Mouse (Mus musculus): ENCODE results near the gene Ndufaf2. TPM values are rescaled to one million over a fixed set of nuclear protein-coding genes. Genes with fewer than 3 reads are reported as not detected.

The Ndufaf2 gene
- polyA plus RNA-seq, 1 experiment = 22.0 TPM

DNA sequence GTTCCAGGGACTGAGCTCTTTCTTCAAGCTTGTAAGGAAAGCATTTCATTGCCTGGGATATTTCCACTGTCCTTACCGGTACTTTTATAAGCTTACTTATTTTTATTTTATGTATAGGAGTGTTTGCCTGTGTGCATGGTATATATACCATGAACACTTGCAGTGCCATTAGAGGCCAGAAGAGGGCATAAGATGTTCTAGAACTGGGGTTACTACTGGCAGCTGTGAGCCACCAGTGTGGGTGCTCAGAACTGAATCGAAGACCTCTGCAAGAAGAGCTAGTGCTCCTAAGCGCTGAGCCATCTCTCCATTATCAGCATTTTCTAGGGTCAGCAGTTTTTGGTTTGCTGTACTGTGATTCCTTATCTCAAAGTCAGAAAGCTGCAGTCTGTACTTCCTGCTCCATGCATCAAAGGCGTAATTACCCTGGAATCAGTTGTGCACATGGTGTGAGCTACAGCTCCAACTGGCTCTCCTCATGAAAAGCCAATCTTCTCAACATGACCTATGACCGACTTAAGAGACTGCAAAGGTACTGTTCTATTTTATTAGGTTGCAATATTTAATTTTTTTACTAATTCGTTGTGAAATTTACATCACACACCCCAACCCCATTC is 175.1 kb downstream of the Ndufaf2 start:
- H3K4me3 ChIP-seq (ENCODE audit: insufficient read depth, low read length) = no peak overlapping the region
- TF ChIP-seq POLR2A (IDR thresholded peaks at IDR 0.05; ENCODE audit: borderline replicate concordance, low read depth, low read length) (no peak), CTCF (IDR thresholded peaks at IDR 0.05; ENCODE audit: low read depth, low read length) (no peak)
- H3K27ac ChIP-seq (ENCODE audit: insufficient read depth, low read depth, low read length) = no peak overlapping the region
- H3K4me1 ChIP-seq (ENCODE audit: control insufficient read depth, insufficient read depth, low read length) = no peaks in the 10 kb centered on the region

DNA sequence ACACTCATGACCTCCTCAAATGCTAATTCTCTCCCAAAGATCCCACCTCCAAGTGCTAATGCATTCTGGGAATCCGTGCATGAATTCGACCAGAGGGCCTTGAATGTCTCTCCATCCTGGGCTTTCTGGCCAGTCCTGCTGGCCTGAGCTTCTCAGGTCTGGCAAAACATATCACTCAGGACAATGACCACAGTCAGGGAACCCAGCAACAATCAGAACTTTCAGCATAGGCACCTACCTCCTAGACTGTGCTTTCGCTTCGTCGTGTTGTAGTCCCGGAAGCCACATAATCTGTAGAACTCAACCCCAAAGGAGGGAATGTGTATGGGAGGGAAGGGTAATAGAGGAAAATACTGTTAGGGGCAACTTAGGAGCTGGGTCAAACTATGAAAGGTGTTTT is 179.0 kb downstream of the Ndufaf2 start:
- TF ChIP-seq CTCF (IDR thresholded peaks at IDR 0.05; ENCODE audit: low read depth, low read length) (no peak), POLR2A (IDR thresholded peaks at IDR 0.05; ENCODE audit: borderline replicate concordance, low read depth, low read length) (no peak)
- no peak overlapping the region for H3K27ac ChIP-seq (ENCODE audit: insufficient read depth, low read depth, low read length)
- no peaks in the 10 kb centered on the region for H3K4me1 ChIP-seq (ENCODE audit: control insufficient read depth, insufficient read depth, low read length)
- H3K4me3 ChIP-seq (ENCODE audit: insufficient read depth, low read length) = no peak overlapping the region

DNA sequence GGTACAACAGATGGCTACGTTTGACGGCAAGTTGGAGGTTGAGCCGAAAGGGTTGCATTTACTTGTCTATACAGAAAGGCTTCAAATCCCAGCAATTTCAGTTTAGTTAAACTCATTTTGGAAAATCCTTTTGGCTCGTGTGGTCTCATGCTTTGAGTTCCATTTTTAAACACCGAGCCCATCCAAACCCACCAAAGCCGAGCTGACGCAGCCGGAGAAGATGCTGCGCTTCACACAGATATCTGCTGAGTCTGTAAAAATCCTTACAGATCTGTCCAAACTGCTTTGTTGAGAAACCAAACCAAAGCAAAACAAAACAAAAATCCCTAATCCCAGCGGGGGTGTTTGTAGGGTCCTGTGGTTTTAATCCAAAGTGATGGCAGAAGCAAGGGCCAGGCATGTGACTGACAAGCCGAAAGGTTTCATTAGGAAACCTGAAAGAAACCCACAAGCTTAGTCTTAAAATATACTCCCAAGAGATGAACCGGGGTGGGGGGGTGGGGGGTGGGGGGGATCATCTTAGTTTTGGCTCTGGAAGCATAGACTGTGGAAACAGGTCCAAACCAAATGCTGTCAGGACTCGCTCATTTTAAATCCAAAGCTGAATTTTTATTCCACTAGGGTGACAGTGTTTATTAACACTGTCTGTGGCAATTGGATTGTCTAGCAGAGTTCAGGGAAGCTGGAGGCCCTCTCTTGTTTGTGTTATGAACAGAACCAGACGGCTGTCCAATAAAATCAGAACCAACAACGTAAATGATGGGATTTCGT is 181.4 kb downstream of the Ndufaf2 start:
- no peak for TF ChIP-seq POLR2A (IDR thresholded peaks at IDR 0.05; ENCODE audit: borderline replicate concordance, low read depth, low read length)
- no peak for TF ChIP-seq CTCF (IDR thresholded peaks at IDR 0.05; ENCODE audit: low read depth, low read length)

DNA sequence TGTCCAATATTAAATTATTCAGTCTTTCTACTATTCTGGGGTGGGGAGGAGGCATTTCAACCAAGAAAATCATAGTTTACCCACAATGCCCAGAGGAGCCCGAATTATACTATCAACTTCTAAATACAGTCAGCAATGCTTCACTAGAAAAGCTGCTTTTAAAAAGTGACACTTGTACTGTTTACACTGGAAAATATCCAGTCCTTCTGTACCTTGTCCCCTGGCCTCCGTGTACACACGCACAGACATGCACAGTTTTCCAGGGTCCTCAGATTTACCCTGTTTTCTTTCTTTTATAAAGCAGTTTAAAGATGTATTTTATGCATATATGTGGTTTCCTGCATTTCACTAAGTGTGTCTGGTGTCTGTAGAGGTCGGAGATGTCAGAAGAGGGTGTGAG is 186.0 kb downstream of the Ndufaf2 start:
- H3K4me3 ChIP-seq (ENCODE audit: insufficient read depth, low read length) = no peak overlapping the region
- no peak overlapping the region for H3K27ac ChIP-seq (ENCODE audit: insufficient read depth, low read depth, low read length)
- peaks cover 9% of the 10 kb centered on the region; the same call in 1 of the 2 replicates for H3K4me1 ChIP-seq (ENCODE audit: control insufficient read depth, insufficient read depth, low read length)
- TF ChIP-seq CTCF (IDR thresholded peaks at IDR 0.05; ENCODE audit: low read depth, low read length) = no peak
- no peak for TF ChIP-seq POLR2A (IDR thresholded peaks at IDR 0.05; ENCODE audit: borderline replicate concordance, low read depth, low read length)

More for the DNA sequence above, 181.4 kb downstream of the Ndufaf2 start:
- no peak overlapping the region for H3K27ac ChIP-seq (ENCODE audit: insufficient read depth, low read depth, low read length)
- no peak overlapping the region for H3K4me3 ChIP-seq (ENCODE audit: insufficient read depth, low read length)
- H3K4me1 ChIP-seq (ENCODE audit: control insufficient read depth, insufficient read depth, low read length) = no peaks in the 10 kb centered on the region

DNA sequence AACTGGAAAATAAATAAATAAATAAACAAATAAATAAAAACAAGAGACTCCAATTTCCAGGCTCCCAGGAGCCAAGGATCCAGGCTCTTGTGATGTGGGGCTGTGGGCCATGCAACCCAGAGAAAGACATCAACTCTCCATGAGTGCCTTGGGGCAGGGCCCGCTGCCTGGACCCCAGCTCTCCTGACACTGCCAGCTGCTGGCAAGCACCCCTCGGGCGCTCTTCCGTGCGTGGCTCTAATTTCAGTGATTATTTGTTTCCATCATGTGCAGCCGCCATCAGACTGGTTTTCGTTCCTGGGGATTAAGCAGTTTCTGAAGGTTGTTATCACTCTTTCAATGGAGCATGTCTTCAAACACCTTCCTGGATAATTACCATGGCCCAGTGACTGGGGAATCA is 186.6 kb downstream of the Ndufaf2 start:
- H3K4me1 ChIP-seq (ENCODE audit: control insufficient read depth, insufficient read depth, low read length) = peaks cover 9% of the 10 kb centered on the region; the same call in 1 of the 2 replicates
- H3K27ac ChIP-seq (ENCODE audit: insufficient read depth, low read depth, low read length) = no peak overlapping the region
- TF ChIP-seq CTCF (IDR thresholded peaks at IDR 0.05; ENCODE audit: low read depth, low read length) = no peak
- no peak for TF ChIP-seq POLR2A (IDR thresholded peaks at IDR 0.05; ENCODE audit: borderline replicate concordance, low read depth, low read length)
- H3K4me3 ChIP-seq (ENCODE audit: insufficient read depth, low read length) = no peak overlapping the region

DNA sequence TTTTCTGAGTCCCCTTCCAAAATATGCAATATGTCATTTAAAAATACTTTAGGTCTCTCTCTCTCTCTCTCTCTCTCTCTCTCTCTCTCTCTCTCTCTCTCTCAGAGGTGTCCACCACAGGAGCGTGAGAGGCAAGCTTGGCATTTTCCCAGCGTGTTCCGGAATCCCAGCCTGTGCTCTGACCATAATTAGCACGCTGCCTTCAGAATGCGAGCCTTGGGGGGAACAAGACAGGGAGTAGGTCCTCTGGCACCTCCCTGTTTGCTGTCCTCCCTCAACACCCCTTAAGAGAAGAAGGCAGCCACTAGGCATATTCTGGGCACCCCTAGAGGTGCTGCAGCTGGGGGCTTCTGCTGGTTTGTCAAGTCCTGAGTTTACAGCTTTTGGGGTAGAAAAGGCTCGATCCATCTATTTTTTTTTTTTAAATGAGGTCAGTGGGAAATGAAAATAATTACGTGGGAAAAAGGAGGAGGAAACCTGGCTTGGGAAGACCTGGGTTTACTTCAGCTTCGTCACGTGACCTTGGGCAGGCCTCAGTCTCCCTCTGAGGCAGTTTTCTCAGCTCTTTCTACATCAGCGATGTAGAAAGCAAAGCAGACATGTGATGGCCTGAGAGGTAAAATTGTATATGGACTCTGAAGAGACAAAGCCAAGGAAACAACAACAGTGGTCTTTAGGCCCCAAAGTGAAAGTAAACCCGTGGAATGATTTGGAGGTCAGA is 187.8 kb downstream of the Ndufaf2 start:
- Histone ChIP-seq H3K4me1 (ENCODE audit: control insufficient read depth, insufficient read depth, low read length) (peaks cover 9% of the 10 kb centered on the region; the same call in 1 of the 2 replicates), H3K4me3 (ENCODE audit: insufficient read depth, low read length) (no peak overlapping the region), H3K27ac (ENCODE audit: insufficient read depth, low read depth, low read length) (no peak overlapping the region)
- no peak for TF ChIP-seq POLR2A (IDR thresholded peaks at IDR 0.05; ENCODE audit: borderline replicate concordance, low read depth, low read length)
- TF ChIP-seq CTCF (IDR thresholded peaks at IDR 0.05; ENCODE audit: low read depth, low read length) = no peak

DNA sequence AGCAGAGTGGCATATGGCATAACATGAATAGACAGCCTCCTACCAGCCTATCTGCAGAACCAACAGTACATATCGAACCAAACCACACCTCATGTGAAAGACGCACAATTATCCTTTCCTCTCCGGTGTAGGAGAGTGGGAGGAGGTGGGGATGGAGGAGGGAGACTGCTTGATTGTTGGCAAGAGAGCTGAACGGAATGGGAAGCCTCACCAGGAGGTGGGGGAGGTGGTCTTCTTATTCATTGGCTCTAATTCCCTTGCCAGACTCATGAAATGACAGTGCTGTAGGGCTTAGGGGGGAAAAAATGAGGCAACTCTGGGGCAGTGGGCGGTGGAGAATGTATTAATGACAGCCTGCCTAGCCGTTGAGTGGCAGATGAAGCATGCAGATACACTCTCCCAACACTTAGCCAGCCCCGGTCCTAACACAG is 188.4 kb downstream of the Ndufaf2 start:
- Histone ChIP-seq H3K4me3 (ENCODE audit: insufficient read depth, low read length) (no peak overlapping the region), H3K27ac (ENCODE audit: insufficient read depth, low read depth, low read length) (no peak overlapping the region), H3K4me1 (ENCODE audit: control insufficient read depth, insufficient read depth, low read length) (peaks cover 9% of the 10 kb centered on the region; the same call in 1 of the 2 replicates)
- TF ChIP-seq CTCF (IDR thresholded peaks at IDR 0.05; ENCODE audit: low read depth, low read length) = no peak
- no peak for TF ChIP-seq POLR2A (IDR thresholded peaks at IDR 0.05; ENCODE audit: borderline replicate concordance, low read depth, low read length)

DNA sequence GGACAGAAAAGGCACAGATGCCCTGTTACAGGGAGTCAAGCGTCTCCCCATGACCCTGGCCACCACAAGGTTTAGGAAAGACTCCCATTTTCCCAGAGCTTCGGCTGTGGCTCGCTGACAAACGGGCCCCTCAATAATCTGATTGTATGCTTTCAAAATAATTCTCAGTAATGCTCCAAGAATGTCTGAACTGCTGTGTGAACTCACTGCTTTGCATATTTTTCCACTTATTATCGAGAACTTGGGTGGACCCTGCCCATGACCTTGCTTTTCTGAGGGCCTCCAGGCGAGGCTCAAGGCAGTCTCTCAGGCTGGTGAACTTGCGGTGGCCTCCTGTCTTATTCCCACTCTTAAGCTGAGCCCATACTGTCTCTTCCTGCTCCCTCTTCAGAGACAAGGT is 193.8 kb downstream of the Ndufaf2 start:
- Histone ChIP-seq H3K4me3 (ENCODE audit: insufficient read depth, low read length) (no peak overlapping the region), H3K27ac (ENCODE audit: insufficient read depth, low read depth, low read length) (no peak overlapping the region), H3K4me1 (ENCODE audit: control insufficient read depth, insufficient read depth, low read length) (peaks cover 6% of the 10 kb centered on the region; the same call in 1 of the 2 replicates)
- TF ChIP-seq POLR2A (IDR thresholded peaks at IDR 0.05; ENCODE audit: borderline replicate concordance, low read depth, low read length) (no peak), CTCF (IDR thresholded peaks at IDR 0.05; ENCODE audit: low read depth, low read length) (no peak)

DNA sequence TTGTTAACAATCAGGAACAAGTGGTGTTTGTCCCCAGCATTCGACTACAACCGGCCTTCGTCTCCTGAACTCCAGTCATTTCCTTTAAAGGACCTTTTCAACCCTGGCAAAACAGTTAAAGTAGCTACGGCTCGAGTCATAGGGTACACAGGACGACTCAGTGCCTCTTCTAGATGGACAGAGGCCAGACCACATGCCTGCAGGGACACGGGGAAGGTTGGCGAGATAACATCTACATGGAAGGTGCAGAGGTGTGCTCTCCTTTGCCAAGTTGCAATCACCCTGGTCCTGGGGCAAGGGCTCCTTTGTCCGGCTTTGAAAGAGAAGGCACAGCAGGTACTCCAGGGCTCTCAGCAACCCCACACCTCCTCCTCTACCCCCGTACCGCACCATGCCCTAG is 195.0 kb downstream of the Ndufaf2 start:
- no peak for TF ChIP-seq CTCF (IDR thresholded peaks at IDR 0.05; ENCODE audit: low read depth, low read length)
- no peak for TF ChIP-seq POLR2A (IDR thresholded peaks at IDR 0.05; ENCODE audit: borderline replicate concordance, low read depth, low read length)
- peaks cover 6% of the 10 kb centered on the region; the same call in 1 of the 2 replicates for H3K4me1 ChIP-seq (ENCODE audit: control insufficient read depth, insufficient read depth, low read length)
- no peak overlapping the region for H3K27ac ChIP-seq (ENCODE audit: insufficient read depth, low read depth, low read length)
- no peak overlapping the region for H3K4me3 ChIP-seq (ENCODE audit: insufficient read depth, low read length)

Measured in bone marrow macrophage, adult 2 months (primary cell).